Mouse (Mus musculus) heart, embryonic 15.5 days (tissue): ENCODE results near the gene Sh3tc1. TPM values are rescaled to one million over a fixed set of nuclear protein-coding genes. Genes with fewer than 3 reads are reported as not detected.

Experiments used
- ATAC-seq: fragments of 200-750 bp; cut with Nextera tagmentation; replicated peaks from 2 replicates; pipeline ENCODE4 v1.8.0; 2017; ENCODE audit warnings: low read depth, moderate TSS enrichment; ENCODE audit not compliant: insufficient number of reproducible peaks, insufficient read depth, low FRiP score
- H3K27ac ChIP-seq: fragments of 300-500 bp; sonication (generic); 2 replicates; pipeline ENCODE4 v1.5.1; 2015; ENCODE audit warnings: mild to moderate bottlenecking, inconsistent platforms
- H3K27me3 ChIP-seq: fragments of 300-500 bp; sonication (generic); 2 replicates; pipeline ENCODE4 v1.6.1; 2015; ENCODE audit warnings: inconsistent platforms
- H3K36me3 ChIP-seq: fragments of 300-500 bp; sonication (generic); 2 replicates; pipeline ENCODE4 v1.6.1; 2015; ENCODE audit warnings: mild to moderate bottlenecking, inconsistent platforms
- H3K4me1 ChIP-seq: fragments of 300-500 bp; sonication (generic); replicated peaks from 2 replicates; pipeline ENCODE4 v1.6.1; 2015; ENCODE audit warnings: inconsistent platforms
- H3K4me2 ChIP-seq: fragments of 300-500 bp; sonication (generic); 2 replicates; pipeline ENCODE4 v1.6.1; 2015; ENCODE audit warnings: inconsistent platforms, mild to moderate bottlenecking, moderate library complexity
- H3K4me3 ChIP-seq: fragments of 300-500 bp; sonication (generic); 2 replicates; pipeline ENCODE4 v1.5.1; 2015; ENCODE audit warnings: mild to moderate bottlenecking, inconsistent platforms
- H3K9ac ChIP-seq: fragments of 300-500 bp; sonication (generic); 2 replicates; pipeline ENCODE4 v1.6.1; 2015; ENCODE audit warnings: mild to moderate bottlenecking, inconsistent platforms
- H3K9me3 ChIP-seq: fragments of 300-500 bp; sonication (generic); replicated peaks from 2 replicates; pipeline ENCODE4 v1.6.1; 2016; ENCODE audit warnings: inconsistent platforms
- WGBS: fragments of 180-500 bp; shearing (Covaris S2); methylation state at CpG from one replicate; pipeline ENCODE4 v1.1.7; 2015; ENCODE audit warnings: mixed read lengths; 5-methylcytosine and 5-hydroxymethylcytosine counted together
- polyA plus RNA-seq: library from polyadenylated mRNA; unstranded; fragments of >200 nt; fragmentation: Nextera tagmentation; extraction: Ambion mirVana; gene quantifications from 2 replicates; pipeline ENCODE4 v1.2.1, GENCODE M21; 2015

The Sh3tc1 gene
- polyA plus RNA-seq, 1 experiment from 2014 or later: 8.6 TPM

DNA sequence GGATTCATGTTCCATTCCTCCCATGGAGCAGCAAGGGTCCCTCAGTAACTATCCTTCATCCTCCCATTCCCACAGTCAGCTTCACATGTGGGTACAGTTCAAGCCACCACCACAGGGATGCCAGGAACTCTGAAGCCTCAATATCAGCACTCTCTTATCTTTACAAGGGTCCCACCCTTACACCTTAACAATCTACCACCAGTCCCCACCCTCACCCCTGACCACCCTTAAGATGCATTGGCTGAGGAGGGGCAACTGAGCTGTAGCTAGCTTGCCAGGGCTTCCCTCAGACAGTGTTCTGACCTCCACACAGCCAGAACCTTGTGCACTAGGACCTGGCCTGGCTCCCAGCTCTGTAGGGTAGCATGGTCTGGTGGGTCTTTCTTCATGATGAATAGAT lies 20.4 kb downstream of the Sh3tc1 start:
- H3K4me3 ChIP-seq: no peak overlapping the region
- peaks cover 33% of the 10 kb centered on the region for H3K4me1 ChIP-seq
- no peak overlapping the region for H3K4me2 ChIP-seq
- ATAC-seq: no peak
- H3K27me3 ChIP-seq: no peaks in the 10 kb centered on the region; the same call in 1 of the 2 replicates
- no peak overlapping the region for H3K27ac ChIP-seq
- H3K9me3 ChIP-seq: no peaks in the 10 kb centered on the region
- no peaks in the 10 kb centered on the region for H3K36me3 ChIP-seq
- H3K9ac ChIP-seq: no peak overlapping the region

DNA sequence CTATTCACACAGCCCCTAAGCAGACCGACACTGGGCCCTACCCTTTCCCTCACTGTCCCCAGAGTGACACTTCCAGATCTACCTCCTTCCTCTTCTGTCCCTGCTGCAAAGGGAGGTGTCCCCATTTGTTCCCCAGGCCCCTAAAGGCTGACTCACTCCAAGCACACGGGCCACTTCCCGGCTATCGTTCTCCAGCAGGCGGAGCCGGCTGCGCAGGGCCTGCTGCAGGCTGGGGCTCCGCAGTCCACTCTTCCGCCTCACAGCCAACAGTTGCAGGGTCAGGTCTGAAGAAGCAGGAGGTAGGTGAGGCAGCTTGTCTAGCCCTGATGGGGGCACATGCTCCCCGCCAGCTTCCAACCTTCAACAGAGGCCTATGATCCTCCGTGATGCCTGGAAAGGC lies 21.0 kb downstream of the Sh3tc1 start:
- no peak for ATAC-seq
- WGBS: 72% methylated on average over 11 of the region's 11 CpGs
- Histone ChIP-seq H3K9ac (no peak overlapping the region), H3K36me3 (no peaks in the 10 kb centered on the region), H3K27me3 (no peaks in the 10 kb centered on the region; the same call in 1 of the 2 replicates), H3K4me1 (peaks cover 33% of the 10 kb centered on the region), H3K27ac (no peak overlapping the region), H3K4me2 (no peak overlapping the region), H3K9me3 (no peaks in the 10 kb centered on the region), H3K4me3 (no peak overlapping the region)

DNA sequence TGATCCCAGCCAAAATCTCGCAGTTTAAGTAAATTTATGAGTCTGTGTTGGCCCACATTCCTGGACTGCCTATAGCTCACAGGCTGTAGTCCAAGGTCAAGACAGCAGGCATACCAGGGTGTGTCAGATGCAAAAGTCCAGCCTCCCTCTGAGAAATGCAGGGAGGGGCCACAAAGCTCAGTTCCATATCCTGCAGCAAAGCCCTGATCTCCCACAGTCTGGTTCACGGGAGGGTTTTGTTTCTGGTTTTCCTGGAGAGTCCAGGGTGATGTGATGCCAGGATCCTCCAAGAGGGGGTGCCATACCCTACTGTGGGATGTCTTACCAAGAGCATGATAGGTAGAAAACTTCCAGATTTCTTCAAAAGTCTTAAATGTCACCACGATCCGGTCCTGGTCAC lies 21.8 kb downstream of the Sh3tc1 start:
- peaks cover 31% of the 10 kb centered on the region for H3K4me1 ChIP-seq
- H3K4me2 ChIP-seq: no peak overlapping the region
- no peaks in the 10 kb centered on the region for H3K36me3 ChIP-seq
- H3K4me3 ChIP-seq: no peak overlapping the region
- WGBS: 40% methylated on average over 4 of the region's 4 CpGs
- no peak overlapping the region for H3K27ac ChIP-seq
- H3K9ac ChIP-seq: no peak overlapping the region
- ATAC-seq: no peak
- H3K27me3 ChIP-seq: no peaks in the 10 kb centered on the region; the same call in 1 of the 2 replicates
- H3K9me3 ChIP-seq: no peaks in the 10 kb centered on the region

DNA sequence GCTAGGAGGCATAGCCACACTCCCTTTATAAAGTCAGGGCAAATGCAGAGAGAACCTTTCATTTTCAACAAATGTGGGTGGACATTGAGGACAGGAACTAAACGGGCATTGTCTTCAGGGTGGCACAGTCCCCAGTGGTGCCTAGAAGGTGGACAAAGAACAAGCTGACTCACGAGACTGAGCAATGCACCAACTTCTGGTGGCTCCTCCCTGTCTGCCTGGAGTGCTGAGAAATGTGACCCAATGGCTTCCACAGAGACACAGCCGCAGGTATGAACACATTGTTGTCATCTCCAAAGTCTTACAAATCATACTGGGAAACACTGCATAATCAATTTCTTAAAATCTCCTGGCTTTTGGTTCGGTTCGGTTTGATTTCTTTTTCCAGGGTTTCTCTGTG lies 22.3 kb downstream of the Sh3tc1 start:
- Histone ChIP-seq H3K9me3 (no peaks in the 10 kb centered on the region), H3K27ac (no peak overlapping the region), H3K4me1 (peaks cover 26% of the 10 kb centered on the region), H3K4me3 (no peak overlapping the region), H3K4me2 (no peak overlapping the region), H3K36me3 (no peaks in the 10 kb centered on the region), H3K9ac (no peak overlapping the region), H3K27me3 (peaks cover 3% of the 10 kb centered on the region; the same call in 1 of the 2 replicates)
- WGBS: 77% methylated on average over 5 of the region's 5 CpGs
- no peak for ATAC-seq

DNA sequence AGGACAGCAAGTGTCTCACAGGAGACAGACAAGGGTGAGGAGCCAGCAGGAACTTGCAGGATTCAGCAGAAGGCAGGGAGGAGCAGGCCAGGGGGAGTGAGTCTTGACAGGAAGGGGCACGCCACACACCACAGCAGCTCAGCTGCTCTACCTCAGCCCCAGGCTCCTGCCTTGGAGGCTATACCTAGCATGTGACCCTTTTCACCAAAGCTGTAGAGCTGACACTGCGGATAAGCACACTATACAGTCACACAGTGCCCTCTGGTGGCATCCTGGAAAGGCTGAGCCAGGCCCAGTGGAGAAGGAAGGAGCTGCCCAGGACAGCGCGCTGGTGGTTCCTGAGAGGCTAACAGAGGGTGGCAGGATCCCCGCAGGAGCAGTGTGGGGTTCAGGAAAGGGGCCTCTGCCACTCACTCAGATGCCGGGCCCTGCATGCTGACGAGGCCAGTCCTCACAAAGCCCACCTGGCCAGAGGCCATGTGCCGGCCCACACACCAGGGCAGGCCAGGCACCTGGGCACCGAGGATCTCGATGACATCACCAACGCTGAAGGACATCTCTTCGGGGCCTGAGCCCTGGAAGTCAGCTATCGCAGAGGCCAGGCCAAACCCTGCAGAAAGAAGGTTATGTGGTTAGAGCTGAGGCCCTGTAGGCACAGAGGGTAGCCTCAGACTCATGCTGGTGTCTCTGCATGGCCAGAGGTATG lies 26.0 kb downstream of the Sh3tc1 start:
- WGBS: 46% methylated on average over 13 of the region's 13 CpGs
- peaks cover 3% of the 10 kb centered on the region for H3K4me1 ChIP-seq
- H3K9ac ChIP-seq: no peak overlapping the region
- H3K27me3 ChIP-seq: peaks cover 3% of the 10 kb centered on the region; the same call in 1 of the 2 replicates
- no peaks in the 10 kb centered on the region for H3K9me3 ChIP-seq
- ATAC-seq: peak; percentile 80
- H3K27ac ChIP-seq: no peak overlapping the region
- no peaks in the 10 kb centered on the region for H3K36me3 ChIP-seq
- no peak overlapping the region for H3K4me3 ChIP-seq
- no peak overlapping the region for H3K4me2 ChIP-seq

DNA sequence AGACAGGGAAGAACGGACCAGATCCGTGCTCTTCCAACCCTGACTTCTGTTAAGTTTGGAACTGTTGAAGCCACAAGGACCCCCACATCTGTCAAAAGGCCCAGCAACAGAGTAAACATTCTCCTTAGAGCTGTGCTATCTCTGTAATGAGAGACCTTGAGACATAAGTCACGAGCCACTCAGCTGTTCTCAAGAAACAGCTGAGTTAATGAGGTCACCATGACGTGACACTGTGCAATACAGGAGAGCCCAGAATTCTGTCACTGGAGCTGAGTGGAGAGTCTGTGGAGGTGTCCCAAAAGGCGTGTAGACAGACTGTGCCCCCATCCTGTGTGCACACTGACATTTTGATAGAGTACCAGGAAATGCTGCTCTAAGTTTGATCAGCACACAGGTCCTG lies 27.3 kb downstream of the Sh3tc1 start:
- Histone ChIP-seq H3K27ac (no peak overlapping the region), H3K9ac (no peak overlapping the region), H3K36me3 (no peaks in the 10 kb centered on the region), H3K4me3 (no peak overlapping the region), H3K4me2 (no peak overlapping the region), H3K27me3 (peaks cover 3% of the 10 kb centered on the region; the same call in 1 of the 2 replicates), H3K9me3 (no peaks in the 10 kb centered on the region), H3K4me1 (peaks cover 3% of the 10 kb centered on the region)
- 58% methylated on average over 5 of the region's 5 CpGs for WGBS
- ATAC-seq: no peak

DNA sequence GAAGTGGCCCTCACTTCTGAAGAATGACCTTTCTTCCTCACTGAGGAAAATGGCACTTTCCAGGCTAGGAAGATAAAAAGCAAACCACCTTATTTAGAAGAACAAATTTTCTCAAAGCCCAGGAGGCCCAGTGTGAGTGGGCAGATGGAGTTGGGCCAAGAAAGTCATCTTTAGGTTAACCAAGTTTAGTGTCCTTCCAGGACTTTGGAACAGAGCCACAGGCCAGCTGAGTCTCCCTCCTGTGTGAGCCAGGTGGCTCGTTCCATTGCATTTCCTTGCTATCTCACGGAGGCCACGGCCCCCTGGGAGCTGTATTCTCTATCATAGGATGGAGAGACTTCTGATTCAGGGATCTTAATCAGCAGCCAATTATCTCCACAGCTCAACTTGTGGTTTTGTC lies 28.9 kb downstream of the Sh3tc1 start:
- 67% methylated on average over 3 of the region's 3 CpGs for WGBS
- H3K9me3 ChIP-seq: no peaks in the 10 kb centered on the region
- no peak overlapping the region for H3K9ac ChIP-seq
- peaks cover 3% of the 10 kb centered on the region; the same call in 1 of the 2 replicates for H3K27me3 ChIP-seq
- H3K4me2 ChIP-seq: no peak overlapping the region
- no peak overlapping the region for H3K4me3 ChIP-seq
- H3K36me3 ChIP-seq: 0 out of 2 replicates have a peak, but pooled peaks cover 2% of the 10 kb centered on the region
- no peak for ATAC-seq
- H3K27ac ChIP-seq: no peak overlapping the region
- H3K4me1 ChIP-seq: peaks cover 3% of the 10 kb centered on the region

DNA sequence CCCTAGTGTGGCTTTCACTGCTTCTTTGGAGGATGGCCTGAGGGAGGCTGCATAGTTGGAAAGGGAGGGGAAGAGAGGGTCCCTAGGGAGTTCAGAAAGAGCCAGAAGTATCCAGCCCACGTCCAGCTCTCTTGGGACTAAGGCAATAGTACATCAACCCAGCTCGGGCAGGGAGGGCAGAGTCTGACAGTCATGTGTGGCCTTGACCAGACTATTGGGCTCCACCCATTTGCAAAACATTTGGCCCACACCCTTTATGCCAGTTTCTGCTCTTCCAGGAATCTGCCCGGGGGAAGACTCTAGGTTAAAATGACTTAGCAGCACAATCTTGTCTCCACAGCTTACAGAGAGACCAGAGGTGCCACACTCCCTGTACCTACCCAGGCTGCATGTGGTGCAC lies 29.3 kb downstream of the Sh3tc1 start:
- ATAC-seq: no peak
- Histone ChIP-seq H3K9me3 (no peaks in the 10 kb centered on the region), H3K27ac (no peak overlapping the region), H3K9ac (no peak overlapping the region), H3K36me3 (0 out of 2 replicates have a peak, but pooled peaks cover 2% of the 10 kb centered on the region), H3K27me3 (peaks cover 3% of the 10 kb centered on the region; the same call in 1 of the 2 replicates), H3K4me2 (no peak overlapping the region), H3K4me3 (no peak overlapping the region), H3K4me1 (peaks cover 3% of the 10 kb centered on the region)
- WGBS: 61% methylated on average over 3 of the region's 3 CpGs

DNA sequence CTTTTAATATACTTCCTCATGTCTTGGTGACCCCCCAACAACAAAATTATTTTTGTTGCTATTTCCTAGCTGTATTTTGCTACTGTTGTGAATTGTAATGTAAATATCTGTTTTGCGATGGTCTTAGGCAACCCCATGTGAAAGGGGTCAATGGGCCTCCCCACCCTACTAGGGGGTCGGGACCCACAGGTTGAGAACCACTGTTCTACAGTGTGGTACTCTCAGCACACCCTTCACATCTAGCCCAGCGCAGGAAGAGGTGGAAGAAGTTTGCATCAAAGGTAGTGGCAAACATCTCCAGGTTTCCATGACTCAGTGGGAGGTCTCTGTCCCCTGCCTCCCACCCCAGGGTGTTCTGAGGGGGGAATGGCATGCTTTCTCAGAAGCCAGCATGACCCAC lies 34.4 kb downstream of the Sh3tc1 start:
- Histone ChIP-seq H3K4me2 (no peak overlapping the region), H3K9ac (no peak overlapping the region), H3K4me3 (no peak overlapping the region), H3K27me3 (no peaks in the 10 kb centered on the region), H3K9me3 (no peaks in the 10 kb centered on the region), H3K4me1 (no peaks in the 10 kb centered on the region), H3K27ac (no peak overlapping the region), H3K36me3 (0 out of 2 replicates have a peak, but pooled peaks cover 2% of the 10 kb centered on the region)
- ATAC-seq: no peak
- WGBS: 87% methylated on average over 3 of the region's 3 CpGs

DNA sequence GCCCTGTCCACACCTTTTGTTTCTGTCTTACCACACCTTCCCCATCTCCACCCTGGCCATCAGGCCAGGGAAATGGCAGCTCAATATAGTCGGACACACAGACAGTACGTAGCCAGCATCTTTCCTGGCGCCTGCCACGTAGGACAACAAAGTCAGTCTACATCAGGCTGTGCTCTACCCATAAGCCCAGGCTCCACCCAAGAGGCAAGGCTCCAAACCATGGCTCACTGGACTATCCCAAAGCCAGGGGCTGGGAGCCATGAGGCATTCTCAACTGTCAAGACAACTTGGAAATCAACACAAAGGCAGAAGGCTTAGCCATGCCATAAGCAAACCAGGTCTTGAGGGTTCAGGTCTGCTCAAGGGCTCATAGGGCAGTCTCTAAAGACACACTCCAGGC lies 36.0 kb downstream of the Sh3tc1 start:
- Histone ChIP-seq H3K27ac (no peak overlapping the region), H3K9ac (no peak overlapping the region), H3K4me1 (no peaks in the 10 kb centered on the region), H3K4me2 (no peak overlapping the region), H3K4me3 (no peak overlapping the region), H3K27me3 (peaks cover 3% of the 10 kb centered on the region; the same call in 1 of the 2 replicates), H3K36me3 (0 out of 2 replicates have a peak, but pooled peaks cover 2% of the 10 kb centered on the region), H3K9me3 (no peaks in the 10 kb centered on the region)
- WGBS: 82% methylated on average over 4 of the region's 4 CpGs
- ATAC-seq: no peak

DNA sequence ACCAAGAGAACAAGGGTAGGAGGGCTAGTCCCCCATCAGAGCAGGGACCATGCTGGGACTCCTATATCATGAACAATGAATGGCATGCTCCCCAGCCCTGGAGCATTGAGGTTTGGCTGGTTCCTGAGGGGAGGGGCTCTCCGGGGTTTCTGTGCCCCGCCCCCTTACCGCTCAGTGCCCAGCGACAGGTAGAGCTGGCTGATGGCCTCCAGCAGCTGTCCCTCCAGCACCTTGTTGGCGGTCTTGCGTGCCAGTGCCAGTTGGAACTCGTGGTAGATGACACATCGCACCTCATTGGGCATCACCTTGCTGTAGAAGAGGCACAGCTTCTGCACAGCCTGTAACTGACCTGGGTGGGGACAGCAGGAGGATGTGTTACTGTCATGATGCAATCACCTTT lies 36.6 kb downstream of the Sh3tc1 start:
- H3K27me3 ChIP-seq: peaks cover 3% of the 10 kb centered on the region; the same call in 1 of the 2 replicates
- 80% methylated on average over 8 of the region's 8 CpGs for WGBS
- no peaks in the 10 kb centered on the region for H3K9me3 ChIP-seq
- H3K4me3 ChIP-seq: no peak overlapping the region
- no peaks in the 10 kb centered on the region for H3K4me1 ChIP-seq
- H3K27ac ChIP-seq: no peak overlapping the region
- no peak overlapping the region for H3K4me2 ChIP-seq
- H3K9ac ChIP-seq: no peak overlapping the region
- 0 out of 2 replicates have a peak, but pooled peaks cover 2% of the 10 kb centered on the region for H3K36me3 ChIP-seq
- no peak for ATAC-seq

DNA sequence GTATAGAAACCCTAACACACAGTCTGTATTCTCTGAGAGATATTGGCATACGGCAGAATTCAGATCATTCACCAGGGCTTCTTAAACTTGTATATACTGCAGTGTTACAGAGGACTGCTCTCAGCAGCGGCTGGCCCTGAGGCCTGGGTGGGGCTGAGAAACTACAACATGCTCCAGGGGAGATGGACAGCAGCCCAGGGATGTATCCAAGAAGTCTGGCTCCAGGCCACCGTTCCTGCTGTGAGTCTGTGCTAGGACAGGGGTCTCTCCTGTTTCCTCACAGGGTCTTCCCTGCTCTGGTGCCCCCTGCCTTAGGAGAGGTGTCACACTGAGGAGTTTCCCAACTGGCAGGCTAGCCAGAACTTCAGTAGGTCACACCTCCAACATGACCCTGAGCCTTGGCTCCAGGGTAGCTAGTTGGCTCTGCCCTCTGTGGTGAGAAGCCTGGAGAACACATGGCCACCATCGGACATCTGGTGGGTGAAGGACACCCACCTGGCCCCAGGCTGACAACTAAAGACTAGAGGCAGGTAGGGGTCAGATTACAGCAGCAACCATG lies 37.1 kb downstream of the Sh3tc1 start:
- WGBS: 75% methylated on average over 4 of the region's 4 CpGs
- no peak overlapping the region for H3K4me3 ChIP-seq
- H3K27me3 ChIP-seq: peaks cover 3% of the 10 kb centered on the region; the same call in 1 of the 2 replicates
- H3K9me3 ChIP-seq: no peaks in the 10 kb centered on the region
- no peak overlapping the region for H3K27ac ChIP-seq
- no peak for ATAC-seq
- H3K9ac ChIP-seq: no peak overlapping the region
- H3K36me3 ChIP-seq: 0 out of 2 replicates have a peak, but pooled peaks cover 2% of the 10 kb centered on the region
- no peak overlapping the region for H3K4me2 ChIP-seq
- no peaks in the 10 kb centered on the region for H3K4me1 ChIP-seq
